Mouse (Mus musculus) stomach, postnatal 0 days (tissue): ENCODE data around the gene Thsd7b.

ENCODE experiments used
- CTCF ChIP-seq: IDR thresholded peaks from 2 replicates; pipeline ENCODE4 v1.5.1; 2016; ENCODE audit warnings: antibody characterized with exemption, low read depth, mild to moderate bottlenecking, moderate library complexity
- EP300 ChIP-seq: optimal IDR thresholded peaks from 2 replicates; pipeline ENCODE3; 2016; ENCODE audit warnings: antibody characterized with exemption

DNA sequence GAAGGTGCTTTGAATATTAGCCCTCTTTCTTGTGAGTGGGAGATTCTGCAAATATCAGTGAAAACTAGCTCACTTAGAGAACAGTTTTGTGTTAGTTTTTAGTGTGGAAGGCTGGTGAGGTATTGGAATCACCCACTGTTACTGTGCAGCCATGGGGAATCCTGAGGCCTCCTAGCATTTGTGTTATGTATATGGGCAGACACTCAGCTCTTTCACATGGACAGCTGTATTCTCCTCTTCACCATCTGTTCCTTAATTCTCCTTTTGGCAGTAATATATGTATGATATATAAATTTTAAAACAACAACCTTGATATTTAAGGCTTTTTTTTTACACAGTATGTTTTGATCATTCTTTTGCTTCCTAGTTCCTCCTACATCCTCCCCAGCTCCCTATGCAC is 329.2 kb downstream of the Thsd7b start:
- TF ChIP-seq CTCF, result no peak
- TF ChIP-seq EP300, result no peak
